Mouse (Mus musculus): ENCODE data around the gene Sparc. TPM values are rescaled to one million over a fixed set of nuclear protein-coding genes. Genes with fewer than 3 reads are reported as not detected.
"Not testable (repeated sequence)": the region's sequence is repeated elsewhere in the genome, so short reads cannot be mapped to it uniquely, and the experiment has no call there.

Sparc gene
- polyA plus RNA-seq, 1 experiment from 2014 or later: 0.63 TPM

- no peak overlapping the region for H3K27ac ChIP-seq
Observed at GRCm38 (mm10) chr11:55419678-55420307, 3.2 kb downstream of the Sparc start.

GRCm38 (mm10) chr11:55419296-55419677 is 3.7 kb downstream of the Sparc start:
- Histone ChIP-seq H3K36me3 (ENCODE audit: inconsistent target) (no peaks in the 10 kb centered on the region), H3K4me3 (ENCODE audit: inconsistent target) (no peak overlapping the region), H3K27ac (no peak overlapping the region), H3K79me2 (ENCODE audit: inconsistent target) (no peaks in the 10 kb centered on the region)
- 56% methylated on average over 4 of the region's 4 CpGs for WGBS (ENCODE audit: missing documents)

More at GRCm38 (mm10) chr11:55419678-55420307, 3.2 kb downstream of the Sparc start:
- no peaks in the 10 kb centered on the region for H3K79me2 ChIP-seq (ENCODE audit: inconsistent target)
- no peak overlapping the region for H3K4me3 ChIP-seq (ENCODE audit: inconsistent target)
- no peaks in the 10 kb centered on the region for H3K36me3 ChIP-seq (ENCODE audit: inconsistent target)
- 71% methylated on average over 8 of the region's 9 CpGs for WGBS (ENCODE audit: missing documents)

- H3K36me3 ChIP-seq (ENCODE audit: inconsistent target): no peaks in the 10 kb centered on the region
- WGBS (ENCODE audit: missing documents): 50% methylated on average over 3 of the region's 3 CpGs
- no peak overlapping the region for H3K27ac ChIP-seq
- no peak overlapping the region for H3K4me3 ChIP-seq (ENCODE audit: inconsistent target)
- H3K79me2 ChIP-seq (ENCODE audit: inconsistent target): no peaks in the 10 kb centered on the region
Observed at GRCm38 (mm10) chr11:55418704-55419061, 4.3 kb downstream of the Sparc start.

- no peak overlapping the region for H3K27ac ChIP-seq
- H3K36me3 ChIP-seq (ENCODE audit: inconsistent target): no peaks in the 10 kb centered on the region
- H3K79me2 ChIP-seq (ENCODE audit: inconsistent target): no peaks in the 10 kb centered on the region
- no peak overlapping the region for H3K4me3 ChIP-seq (ENCODE audit: inconsistent target)
- WGBS (ENCODE audit: missing documents): 18% methylated on average over 21 of the region's 24 CpGs
Observed at GRCm38 (mm10) chr11:55417898-55418703, 4.9 kb downstream of the Sparc start.

- Histone ChIP-seq H3K4me3 (ENCODE audit: inconsistent target) (no peak overlapping the region), H3K36me3 (ENCODE audit: inconsistent target) (no peaks in the 10 kb centered on the region), H3K27ac (no peak overlapping the region), H3K79me2 (ENCODE audit: inconsistent target) (no peaks in the 10 kb centered on the region)
- WGBS (ENCODE audit: missing documents): 72% methylated on average over 6 of the region's 6 CpGs
Observed at GRCm38 (mm10) chr11:55416609-55417265, 6.2 kb downstream of the Sparc start.

- not testable (repeated sequence) for H3K79me2 ChIP-seq (ENCODE audit: inconsistent target); H3K4me3 ChIP-seq (ENCODE audit: inconsistent target); H3K27ac ChIP-seq; H3K36me3 ChIP-seq (ENCODE audit: inconsistent target)
- 96% methylated on average over 4 of the region's 6 CpGs for WGBS (ENCODE audit: missing documents)
Observed at GRCm38 (mm10) chr11:55415731-55416130, 7.3 kb downstream of the Sparc start.

DNA sequence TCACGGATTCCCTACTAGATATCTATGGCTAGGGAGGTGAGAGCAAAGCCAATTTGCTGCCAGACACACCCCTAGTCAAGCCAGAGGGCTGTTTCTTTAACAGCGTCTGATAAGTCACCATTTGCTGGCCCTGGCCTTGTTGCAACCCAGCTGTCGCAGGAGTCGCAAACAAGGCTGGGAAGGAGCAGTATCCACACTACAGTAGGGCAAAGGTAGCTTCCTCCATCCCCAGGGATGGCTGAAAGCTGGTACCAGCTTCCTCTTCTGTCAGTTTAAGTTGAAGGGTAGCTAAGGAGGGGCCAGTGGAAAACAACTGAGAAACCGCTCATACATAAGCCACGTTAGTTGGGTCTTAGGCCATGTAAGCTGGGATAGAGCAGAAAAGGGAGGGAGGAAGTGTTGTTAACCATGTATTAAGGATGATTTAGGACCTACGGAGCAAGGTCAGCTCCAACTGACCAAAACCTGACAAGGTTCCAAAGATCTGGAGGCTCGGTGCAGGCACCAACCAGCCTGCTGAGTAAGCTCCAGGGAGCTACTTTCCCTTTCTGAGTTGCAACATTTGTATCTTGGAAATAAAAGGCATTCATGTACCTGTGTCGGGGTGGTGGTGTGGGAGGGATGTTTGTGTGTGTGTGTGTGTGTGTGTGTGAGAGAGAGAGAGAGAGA is 7.8 kb downstream of the Sparc start:
- no peaks in the 10 kb centered on the region for H3K79me2 ChIP-seq (ENCODE audit: inconsistent target)
- WGBS (ENCODE audit: missing documents): 55% methylated on average over 8 of the region's 9 CpGs
- no peak overlapping the region for H3K27ac ChIP-seq
- no peaks in the 10 kb centered on the region for H3K36me3 ChIP-seq (ENCODE audit: inconsistent target)
- no peak overlapping the region for H3K4me3 ChIP-seq (ENCODE audit: inconsistent target)

DNA sequence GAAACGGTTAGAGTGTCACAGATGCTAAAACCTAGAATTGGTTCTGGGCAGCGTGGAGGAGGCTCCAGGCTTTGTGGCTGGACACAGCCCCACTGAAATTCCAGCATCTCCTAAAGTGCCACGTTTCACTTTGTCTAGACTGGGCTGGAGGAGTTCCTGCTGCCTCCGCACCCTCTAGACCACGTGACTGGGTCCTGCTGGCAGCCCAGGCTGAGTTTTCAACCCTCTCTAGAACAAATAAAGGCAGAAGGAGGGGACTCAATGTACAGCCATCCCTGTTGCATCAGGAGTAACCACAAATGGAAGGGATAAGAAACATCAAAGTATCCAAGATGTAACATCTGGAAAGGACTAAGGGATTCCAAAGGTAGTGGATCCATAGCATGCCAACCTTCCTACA is 8.7 kb downstream of the Sparc start:
- H3K27ac ChIP-seq: no peak overlapping the region
- H3K4me3 ChIP-seq (ENCODE audit: inconsistent target): no peak overlapping the region
- no peaks in the 10 kb centered on the region for H3K36me3 ChIP-seq (ENCODE audit: inconsistent target)
- H3K79me2 ChIP-seq (ENCODE audit: inconsistent target): no peaks in the 10 kb centered on the region
- WGBS (ENCODE audit: missing documents): 92% methylated on average over 5 of the region's 5 CpGs

DNA sequence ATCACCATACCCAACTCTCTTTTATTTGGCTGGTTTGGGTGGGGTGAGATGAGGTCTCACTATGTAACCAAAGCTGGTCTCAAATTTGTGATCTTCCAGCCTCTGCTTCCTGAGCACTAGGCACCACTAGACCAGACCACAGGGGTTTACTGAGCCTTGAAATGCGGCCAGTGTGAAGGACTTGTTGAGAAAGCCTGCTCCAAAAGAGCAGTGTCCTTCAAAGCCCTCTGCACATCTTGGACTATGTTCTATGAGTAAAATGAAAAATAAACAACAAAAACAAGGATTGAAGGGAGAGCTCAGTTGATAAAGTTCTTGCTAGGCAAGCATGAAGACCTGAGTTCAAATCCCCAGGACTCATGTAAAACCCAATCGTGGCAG is 9.6 kb downstream of the Sparc start:
- 95% methylated on average over 2 of the region's 2 CpGs for WGBS (ENCODE audit: missing documents)
- Histone ChIP-seq H3K4me3 (ENCODE audit: inconsistent target) (no peak overlapping the region), H3K36me3 (ENCODE audit: inconsistent target) (no peaks in the 10 kb centered on the region), H3K79me2 (ENCODE audit: inconsistent target) (no peaks in the 10 kb centered on the region), H3K27ac (no peak overlapping the region)

DNA sequence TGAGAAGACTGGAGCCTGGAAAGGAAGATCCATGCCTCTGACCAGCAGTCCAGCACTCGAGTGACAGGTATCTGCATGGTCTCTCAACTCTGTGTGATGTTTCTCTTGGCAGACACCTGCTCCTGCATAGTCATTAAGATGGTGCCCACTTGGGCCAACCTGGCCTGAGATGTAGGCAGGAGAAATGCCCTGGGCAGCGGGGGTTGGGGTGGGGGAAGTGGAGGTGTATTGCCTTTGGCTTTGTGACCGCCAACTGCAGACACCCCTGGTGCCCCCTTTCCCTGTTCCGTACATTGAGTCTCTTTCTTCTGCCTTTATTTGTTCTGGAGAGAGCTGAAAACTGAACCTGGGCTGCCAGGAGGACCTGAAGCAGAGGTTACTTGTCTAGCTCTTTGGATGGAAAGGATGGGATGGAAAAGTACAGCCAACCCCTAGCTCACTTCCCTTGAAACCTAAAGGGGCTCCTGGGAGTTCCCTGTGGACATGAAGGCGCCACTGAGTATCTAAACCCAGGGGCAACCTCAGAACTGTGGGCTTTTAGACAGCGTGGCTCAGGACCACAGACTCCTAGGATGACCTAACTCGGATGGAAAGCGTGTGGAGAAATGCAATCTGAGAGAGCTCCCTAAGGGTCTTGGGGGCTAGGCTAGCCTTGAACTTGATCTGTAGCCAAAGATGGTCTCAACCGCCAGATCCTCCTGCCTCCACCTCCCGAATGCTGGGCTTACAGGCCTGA is 10.1 kb downstream of the Sparc start:
- Histone ChIP-seq H3K36me3 (ENCODE audit: inconsistent target) (no peaks in the 10 kb centered on the region), H3K27ac (no peak overlapping the region)
- WGBS (ENCODE audit: missing documents): 96% methylated on average over 10 of the region's 10 CpGs

GRCm38 (mm10) chr11:55412034-55412433 is 10.9 kb downstream of the Sparc start:
- H3K36me3 ChIP-seq (ENCODE audit: inconsistent target): no peaks in the 10 kb centered on the region
- WGBS (ENCODE audit: missing documents): 84% methylated on average over 7 of the region's 7 CpGs
- H3K27ac ChIP-seq: no peak overlapping the region
- H3K4me3 ChIP-seq (ENCODE audit: inconsistent target): no peak overlapping the region
- no peaks in the 10 kb centered on the region for H3K79me2 ChIP-seq (ENCODE audit: inconsistent target)

More for the DNA sequence above, 10.1 kb downstream of the Sparc start:
- no peak overlapping the region for H3K4me3 ChIP-seq (ENCODE audit: inconsistent target)
- no peaks in the 10 kb centered on the region for H3K79me2 ChIP-seq (ENCODE audit: inconsistent target)

DNA sequence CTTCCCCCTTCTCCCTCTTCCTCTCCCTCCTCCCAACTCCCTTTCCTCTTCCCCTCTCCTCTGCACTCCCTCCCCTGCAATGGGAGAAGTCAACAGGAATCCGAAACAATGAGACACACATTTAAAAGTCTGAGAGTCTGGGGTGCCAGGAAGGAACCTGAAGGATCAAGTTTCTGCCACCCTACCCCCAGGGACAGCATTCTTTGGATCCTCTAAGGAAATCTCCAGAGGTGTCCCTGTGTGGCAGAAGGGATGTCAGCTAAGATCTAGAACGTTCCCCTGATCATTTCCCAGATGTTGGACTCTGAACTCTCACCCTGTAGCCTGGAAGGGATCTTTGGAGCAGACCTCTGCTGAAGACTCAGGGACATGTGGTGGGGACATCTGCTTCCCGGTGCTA is 12.5 kb downstream of the Sparc start:
- no peaks in the 10 kb centered on the region for H3K36me3 ChIP-seq (ENCODE audit: inconsistent target)
- no peaks in the 10 kb centered on the region for H3K79me2 ChIP-seq (ENCODE audit: inconsistent target)
- no peak overlapping the region for H3K27ac ChIP-seq
- H3K4me3 ChIP-seq (ENCODE audit: inconsistent target): no peak overlapping the region
- 64% methylated on average over 3 of the region's 3 CpGs for WGBS (ENCODE audit: missing documents)

GRCm38 (mm10) chr11:55410005-55410404 is 13.0 kb downstream of the Sparc start:
- Histone ChIP-seq H3K79me2 (ENCODE audit: inconsistent target) (no peaks in the 10 kb centered on the region), H3K4me3 (ENCODE audit: inconsistent target) (no peak overlapping the region), H3K27ac (no peak overlapping the region), H3K36me3 (ENCODE audit: inconsistent target) (no peaks in the 10 kb centered on the region)
- 92% methylated on average over 3 of the region's 3 CpGs for WGBS (ENCODE audit: missing documents)

GRCm38 (mm10) chr11:55407133-55407532 is 15.8 kb downstream of the Sparc start:
- H3K79me2 ChIP-seq (ENCODE audit: inconsistent target): no peaks in the 10 kb centered on the region
- WGBS (ENCODE audit: missing documents): 97% methylated on average over 4 of the region's 4 CpGs
- no peak overlapping the region for H3K4me3 ChIP-seq (ENCODE audit: inconsistent target)
- no peak overlapping the region for H3K27ac ChIP-seq
- H3K36me3 ChIP-seq (ENCODE audit: inconsistent target): no peaks in the 10 kb centered on the region
